Mouse (Mus musculus) neural tube, embryonic 10.5 days (tissue): ENCODE measurements around the gene Lmbr1l.
"Not testable (repeated sequence)": the region's sequence is repeated elsewhere in the genome, so short reads cannot be mapped to it uniquely, and the experiment has no call there.

Source experiments
- DNase-seq: peaks from one replicate; pipeline ENCODE4 v3.0.0-alpha.2; 2017; ENCODE audit warnings: low spot score; ENCODE audit errors: extremely low spot score

Lmbr1l gene

DNA sequence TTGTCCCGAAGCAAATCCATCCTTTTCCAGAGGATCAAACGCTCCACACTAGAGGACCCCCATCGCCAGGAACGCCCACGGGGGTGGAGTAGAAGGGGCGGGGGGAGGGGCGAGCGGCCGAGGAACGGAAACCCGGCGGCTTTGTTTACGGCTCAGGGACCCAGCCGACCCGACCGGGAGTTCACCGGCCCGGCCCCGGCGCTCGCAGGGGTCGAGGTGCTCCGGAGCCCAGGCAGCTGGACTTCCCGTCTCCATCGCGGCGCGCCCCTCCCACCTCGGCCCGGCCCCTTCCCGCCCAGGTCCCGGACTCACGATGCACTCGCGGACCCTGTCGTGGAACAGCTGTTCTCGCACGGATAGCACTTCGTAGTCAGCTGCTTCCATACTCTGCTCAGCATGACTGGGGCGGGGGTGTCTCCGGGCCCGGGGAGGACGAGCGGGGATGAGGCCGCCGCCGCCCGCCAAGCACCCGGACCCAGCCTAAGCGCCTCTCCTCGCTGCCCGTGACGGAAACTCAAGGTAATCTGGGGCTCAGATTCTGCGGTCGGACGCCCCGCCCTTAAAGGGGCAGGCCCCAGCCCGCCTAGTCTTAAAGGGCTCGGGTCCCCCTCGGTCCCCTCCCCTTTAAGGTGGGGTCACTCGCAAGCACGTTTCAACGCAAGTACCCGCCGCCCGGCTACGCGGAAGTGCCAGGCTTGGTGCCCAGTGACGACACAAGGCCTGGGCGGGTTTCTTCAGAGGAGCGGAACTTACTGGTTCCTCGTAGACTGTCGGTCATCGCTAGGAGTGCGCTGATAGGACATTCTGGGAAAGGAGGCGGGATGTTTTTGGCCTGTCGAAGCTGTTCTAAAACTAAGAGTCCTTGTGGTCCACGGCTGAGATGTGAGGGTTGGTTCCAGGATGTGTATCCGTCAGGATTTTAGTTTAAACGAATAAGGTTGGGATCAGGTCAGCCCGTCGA is at the start of gene Lmbr1l:
Lmbr1l (minus strand) TSS at position 694 of the 961 bp plus-strand sequence.
- peak; percentile 98 for DNase-seq

DNA sequence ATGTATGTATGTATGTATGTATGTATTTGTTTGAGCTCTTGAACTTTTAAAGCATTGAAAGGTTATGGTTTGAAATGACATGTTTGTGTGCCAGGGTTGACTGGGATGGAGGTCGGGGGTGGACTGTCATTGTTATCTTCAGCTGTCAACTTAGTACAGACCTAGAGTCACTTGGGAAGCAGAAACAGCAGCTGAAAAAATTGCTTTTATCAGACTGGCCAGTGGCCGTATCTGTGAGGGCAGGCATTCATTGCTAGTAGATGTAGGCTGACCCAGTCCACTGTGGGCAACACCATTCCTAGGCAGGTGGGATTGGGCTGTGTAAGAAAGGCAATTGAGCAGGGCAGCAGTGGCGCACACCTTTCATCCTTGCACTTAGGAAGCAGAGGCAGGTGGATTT is 41.5 kb upstream of the Lmbr1l start:
- DNase-seq: no peak

DNA sequence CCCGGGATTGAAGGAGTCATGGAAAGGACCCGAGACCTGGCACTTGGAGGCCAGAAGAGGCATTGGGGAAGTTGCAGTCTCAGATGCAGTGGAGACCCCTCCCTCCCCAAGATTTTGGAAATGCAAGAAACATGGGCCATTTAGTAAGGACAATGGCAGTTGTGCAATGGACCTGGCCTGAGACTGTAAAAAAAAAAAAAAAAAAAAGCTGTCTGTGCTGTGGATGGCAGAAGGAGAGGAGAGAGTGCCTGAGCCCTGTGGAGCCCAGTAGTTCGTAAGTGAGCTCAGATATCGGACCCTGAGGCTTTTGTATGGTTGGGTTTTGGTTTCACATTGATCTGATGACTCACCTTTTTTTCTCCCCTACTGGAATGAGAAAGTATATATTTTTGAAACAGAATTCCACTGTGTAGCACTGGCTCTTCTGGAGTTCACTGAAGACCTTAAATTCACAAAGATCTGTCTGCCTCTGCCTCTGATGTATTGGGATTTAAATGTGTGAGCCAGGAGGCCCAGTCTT is 40.9 kb upstream of the Lmbr1l start:
- no peak for DNase-seq

DNA sequence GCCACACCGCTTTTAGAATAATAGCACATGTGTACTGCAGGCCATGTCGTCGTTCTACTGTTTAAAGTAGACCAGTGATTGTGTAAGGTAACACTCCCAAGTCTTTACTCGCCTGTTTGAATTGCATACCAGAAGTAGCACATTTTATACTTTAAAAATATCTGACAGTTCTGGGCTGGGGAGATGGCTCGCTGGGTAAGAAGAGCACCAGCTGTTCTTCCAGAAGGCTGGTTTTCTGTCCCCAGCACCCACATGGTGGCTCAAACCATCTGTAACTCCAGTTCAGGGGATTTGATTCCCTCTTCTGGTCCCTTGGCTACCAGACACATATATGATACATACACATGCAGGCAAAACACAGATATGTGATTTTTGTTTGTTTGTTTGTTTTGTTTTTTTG is 39.4 kb upstream of the Lmbr1l start:
- DNase-seq: no peak

DNA sequence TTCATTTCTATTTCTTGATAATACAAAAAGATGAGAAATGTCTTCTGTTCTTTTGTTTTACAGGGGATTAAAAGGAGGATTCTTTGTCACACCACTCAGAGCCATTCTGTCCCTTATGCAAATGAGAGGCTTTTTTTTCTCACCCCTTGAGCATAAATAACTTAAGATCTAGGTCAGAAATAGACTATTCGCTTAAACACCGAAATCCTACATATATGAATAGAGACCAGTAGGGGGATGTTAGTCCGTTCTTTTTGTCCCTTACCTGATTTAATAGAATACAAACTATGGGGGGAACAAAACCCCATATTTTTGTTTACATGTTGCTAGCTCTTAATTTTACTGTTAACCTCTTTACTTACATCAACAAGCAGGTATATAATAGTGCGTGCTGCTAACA is 38.0 kb upstream of the Lmbr1l start:
- DNase-seq: no peak

DNA sequence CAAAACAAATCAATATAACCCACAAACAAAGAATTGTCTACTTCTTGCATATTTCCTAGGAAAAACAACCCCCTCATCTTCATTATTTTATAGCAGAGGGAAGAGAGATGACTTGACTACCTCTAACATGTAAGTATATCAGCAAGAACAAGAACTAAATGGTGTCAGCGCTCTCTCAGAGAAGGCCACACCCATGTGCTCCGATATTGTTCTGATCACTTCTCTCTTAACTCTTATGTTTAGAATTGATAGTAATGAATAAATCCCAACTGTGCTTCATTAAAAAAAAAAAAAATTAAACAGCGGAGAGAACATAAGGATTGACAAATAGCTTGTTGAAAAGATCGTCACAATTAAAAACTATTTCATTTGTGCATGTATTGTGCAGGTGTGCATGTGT is 37.3 kb upstream of the Lmbr1l start:
- no peak for DNase-seq

DNA sequence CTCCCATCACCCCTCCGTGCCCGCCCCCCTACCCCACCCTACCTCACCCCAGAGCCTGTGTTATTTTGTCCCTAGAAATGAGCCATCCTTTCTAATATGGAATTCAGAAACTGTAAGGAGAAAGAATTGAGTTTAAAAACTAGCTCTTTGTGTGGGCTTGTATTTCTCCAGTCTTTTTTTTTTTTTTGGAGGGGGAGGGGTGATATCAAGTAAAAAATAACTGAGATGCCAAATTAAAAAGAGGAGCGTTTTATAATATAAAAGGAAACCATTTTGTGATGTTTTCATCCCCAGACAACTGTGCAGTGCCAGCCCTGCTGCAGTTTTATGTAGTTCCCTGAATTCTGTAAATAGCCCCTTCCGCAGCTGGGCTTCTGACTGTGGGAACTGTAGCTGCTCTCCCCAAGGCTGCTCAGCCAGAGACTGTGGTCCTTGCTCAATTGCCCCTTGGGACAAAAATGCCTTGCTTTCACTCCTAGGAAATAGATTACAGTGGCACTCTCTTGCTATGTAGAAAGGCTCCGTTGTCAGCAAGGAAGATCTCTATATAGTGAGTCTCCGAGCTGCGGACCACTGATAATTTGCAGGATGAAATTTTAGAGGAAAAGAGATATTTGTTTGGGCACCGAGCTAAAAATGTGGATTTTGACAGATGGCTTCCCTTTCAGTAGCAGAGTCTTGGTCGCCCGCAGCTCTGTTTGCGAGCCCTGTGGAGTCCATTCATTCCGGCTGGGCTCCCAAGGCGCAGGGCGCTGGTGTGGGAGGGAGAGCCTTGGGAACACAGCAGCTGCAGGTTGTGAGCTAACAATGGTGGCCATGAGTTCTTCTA is 36.6 kb upstream of the Lmbr1l start:
- DNase-seq: peak; percentile 65

DNA sequence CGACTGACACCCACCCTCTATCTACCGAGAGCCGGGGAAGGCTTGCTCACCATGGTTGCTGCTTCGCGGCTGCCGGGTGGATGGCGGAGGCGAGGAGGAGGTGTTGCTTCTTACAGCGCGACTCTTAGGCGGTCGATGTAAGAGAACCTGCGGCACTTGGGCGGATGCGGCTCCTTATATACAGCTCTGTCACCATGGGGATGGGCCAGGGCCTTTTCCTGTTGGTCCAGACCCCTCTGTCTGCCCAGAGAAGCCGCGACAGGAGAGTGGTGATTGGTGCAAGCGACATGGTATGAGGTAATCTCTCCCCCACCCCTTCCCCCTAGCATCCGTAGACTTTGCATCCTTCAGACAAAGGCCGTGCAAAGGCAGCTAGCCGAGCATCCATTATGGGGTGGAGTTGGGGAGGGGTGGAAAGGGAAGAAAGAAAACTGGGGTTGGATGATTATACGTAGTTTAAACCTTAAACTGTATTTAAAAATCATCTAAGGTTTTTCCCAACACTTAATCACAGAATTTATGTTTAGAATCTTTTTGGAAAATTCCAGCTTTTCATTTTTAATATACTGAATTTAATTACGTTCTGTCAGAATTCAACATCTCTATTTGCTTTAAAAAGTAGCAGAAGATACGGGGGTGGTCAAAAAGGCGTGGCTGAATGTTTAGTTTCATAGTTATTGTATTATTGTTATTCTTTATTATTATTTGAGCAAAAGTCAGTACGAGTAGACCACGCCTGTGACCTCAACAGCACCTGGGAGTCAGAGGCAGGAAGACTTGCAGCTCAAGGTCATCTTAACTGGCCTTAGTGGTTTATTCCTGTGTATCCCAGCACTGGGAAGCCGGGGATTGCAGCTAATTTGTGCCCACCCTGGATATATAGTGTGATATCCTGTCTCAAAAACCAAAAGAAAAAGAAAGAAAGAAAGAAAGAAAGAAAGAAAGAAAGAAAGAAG is 35.6 kb upstream of the Lmbr1l start, which contains the start of the genes Gm49450 and Tuba1a:
Gm49450 (minus strand) TSS at position 151 of the 956 bp plus-strand sequence.
Tuba1a (minus strand) TSS at position 303 of the 956 bp plus-strand sequence.
- DNase-seq: peak; percentile 98

DNA sequence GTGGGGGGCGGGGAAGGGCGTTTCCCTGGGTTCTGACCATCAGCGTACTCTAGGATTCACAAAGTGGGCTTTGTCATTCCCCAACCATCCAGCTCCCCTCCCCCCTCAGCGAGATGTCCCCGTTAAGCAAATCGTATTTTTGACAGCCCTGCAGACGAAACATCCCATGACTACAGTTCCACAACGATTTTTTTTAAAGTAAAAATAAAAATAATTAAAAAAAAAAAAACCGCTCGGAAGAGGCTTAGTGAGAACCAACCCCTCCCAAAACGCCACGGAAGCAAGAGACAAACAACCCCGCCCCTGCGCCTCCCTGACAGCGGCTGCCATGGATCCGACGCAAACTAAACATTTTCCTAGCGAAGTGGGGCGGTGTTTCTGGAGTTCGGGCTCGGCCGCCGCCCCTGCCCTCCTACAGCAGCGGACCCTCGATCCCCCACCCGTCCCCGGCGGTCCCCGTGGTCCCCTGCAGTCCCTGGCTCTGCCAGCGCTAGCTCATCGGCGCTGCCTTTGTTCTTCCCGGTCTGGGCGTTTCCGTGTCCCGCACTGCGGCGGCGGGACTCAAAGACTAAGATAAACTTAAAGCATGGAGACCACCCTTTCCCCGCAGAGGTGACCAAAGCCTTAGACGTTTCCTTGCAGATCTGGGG is 34.8 kb upstream of the Lmbr1l start:
- DNase-seq: no peak

DNA sequence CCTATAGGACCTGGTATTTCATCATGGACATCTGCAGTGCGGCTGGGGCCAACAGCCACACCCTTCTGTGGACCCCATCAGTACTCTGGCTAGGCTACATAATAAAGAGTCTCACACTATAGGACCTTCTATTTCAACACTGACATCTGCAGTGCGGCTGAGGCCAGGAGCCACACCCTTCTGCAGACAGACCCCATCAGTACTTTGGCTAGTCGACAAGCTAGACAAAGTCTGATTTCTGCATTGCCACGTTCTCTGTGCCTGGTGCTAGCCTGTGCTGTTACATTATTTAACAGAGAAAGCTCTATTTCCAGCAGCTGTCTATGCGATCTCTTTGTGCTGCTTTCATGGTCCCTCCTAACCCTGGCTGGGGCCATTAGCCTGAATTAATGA is 34.0 kb upstream of the Lmbr1l start:
- DNase-seq: peak; percentile 41

DNA sequence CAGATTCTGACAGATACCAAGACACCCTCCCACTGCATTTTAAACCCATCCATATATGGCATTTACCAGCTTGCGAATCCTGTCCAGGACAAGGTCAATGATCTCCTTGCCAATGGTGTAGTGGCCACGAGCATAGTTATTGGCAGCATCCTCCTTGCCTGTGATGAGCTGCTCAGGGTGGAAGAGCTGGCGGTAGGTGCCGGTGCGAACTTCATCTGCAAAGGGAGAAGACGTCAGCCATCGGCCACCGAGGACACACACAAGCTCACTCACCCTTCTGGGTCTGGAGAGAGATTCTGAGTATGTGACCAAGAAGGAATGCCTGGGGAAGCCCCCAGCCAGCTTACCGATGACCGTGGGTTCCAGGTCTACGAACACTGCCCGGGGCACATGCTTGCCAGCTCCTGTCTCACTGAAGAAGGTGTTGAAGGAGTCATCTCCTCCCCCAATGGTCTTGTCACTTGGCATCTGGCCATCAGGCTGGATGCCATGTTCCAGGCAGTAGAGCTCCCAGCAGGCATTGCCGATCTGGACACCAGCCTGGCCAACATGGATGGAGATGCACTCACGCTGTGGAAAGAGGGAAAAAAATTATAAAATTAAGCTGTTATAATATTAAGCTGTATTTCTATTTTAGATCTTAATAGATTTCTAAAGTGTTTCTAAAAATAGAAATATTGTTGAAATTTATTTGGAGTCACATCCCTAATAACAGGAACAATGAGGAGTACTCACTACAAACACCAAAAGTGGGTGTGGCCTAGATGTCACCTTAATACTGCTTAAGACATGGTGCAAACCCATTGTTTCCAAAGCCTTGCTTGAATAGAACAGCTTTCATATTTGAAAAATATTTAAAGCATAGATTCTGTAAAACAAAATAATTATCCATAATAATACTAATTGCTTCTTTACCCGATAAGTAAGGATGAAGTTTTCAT is 33.4 kb upstream of the Lmbr1l start:
- DNase-seq: not testable (repeated sequence)

DNA sequence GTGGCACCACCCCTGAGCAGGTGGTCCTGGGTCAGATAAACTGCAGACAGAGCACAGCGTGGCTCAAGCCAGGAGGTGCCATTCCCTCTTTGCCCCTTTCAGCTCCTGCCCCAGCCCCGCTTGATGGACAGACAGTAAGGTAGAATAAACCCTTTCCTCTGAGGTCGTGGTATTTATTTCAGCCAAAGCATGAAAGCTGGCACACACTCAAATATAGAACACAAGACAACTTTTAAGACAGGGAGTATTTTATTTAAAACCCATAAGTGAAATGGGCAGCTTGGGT is 31.5 kb upstream of the Lmbr1l start:
- no peak for DNase-seq

DNA sequence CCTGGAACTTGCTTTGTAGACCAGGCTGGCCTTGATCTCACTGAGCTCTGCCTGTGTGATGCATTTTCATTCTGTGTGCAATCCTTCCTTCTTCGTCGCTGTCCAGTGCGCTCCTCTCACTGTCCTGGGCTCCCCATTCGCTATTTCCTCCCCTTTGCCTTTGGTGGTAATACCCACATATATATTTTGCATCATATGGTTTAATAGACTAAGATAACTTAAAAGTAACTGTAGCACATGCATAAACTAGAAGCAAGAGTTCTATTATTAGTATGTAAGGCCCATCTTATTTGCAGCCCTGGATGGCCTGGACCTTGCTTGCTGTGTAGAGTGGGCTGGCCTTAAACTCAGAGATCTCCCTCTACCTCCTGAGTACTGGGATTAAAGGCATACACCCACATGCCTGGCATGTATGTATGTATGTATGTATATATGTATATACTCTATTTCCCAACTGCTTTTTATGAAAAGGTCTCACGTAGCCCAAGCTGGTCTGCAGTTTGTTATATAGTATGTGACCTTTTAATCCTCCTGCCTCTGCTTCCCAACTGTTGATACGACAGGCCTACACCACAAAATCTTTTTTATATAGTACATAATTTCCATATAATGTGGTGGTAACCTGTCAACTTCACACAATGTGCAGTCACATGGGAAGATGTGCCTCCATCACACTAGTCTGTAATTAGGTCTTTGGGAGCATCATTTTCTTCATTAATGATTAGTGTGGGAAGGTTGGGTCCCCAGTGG is 31.0 kb upstream of the Lmbr1l start:
- no peak for DNase-seq

DNA sequence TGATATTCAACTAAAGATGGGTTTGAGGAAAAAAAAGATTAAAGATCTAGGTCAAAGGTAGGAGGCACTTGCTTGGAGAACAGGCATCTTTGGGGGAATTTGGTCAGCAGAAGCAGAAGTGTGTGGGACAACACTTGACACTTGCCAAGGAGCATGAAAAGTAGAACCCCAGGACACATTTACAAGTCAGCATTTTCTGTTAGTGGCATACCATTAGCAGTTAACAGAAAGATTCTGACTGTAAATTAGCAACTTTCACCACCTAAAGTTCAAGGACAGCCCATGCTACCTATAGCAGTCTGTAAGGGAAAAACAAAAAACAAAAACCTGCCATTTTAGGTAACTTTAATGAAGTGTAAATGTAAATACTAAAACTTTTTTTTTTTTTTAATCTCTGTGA is 30.4 kb upstream of the Lmbr1l start:
- DNase-seq: no peak

DNA sequence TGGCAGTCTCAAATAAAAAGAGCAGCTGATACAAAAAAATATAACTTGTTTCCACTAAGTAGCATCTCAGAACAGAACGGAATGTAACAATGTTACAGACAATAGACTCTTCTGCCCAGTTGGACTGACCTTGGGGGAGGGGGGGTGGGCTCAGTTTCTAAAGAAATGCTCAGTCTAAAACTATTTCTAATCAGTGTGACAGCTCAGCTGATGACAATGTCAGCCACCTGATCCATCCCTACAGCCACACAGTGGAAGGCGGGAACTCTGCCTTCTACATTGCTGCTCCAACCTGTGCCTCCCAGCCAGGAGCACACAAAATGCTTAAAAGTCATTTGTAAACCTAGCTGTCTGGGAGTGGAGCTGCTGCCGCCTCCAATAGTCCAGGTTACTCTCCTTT is 29.9 kb upstream of the Lmbr1l start:
- no peak for DNase-seq

DNA sequence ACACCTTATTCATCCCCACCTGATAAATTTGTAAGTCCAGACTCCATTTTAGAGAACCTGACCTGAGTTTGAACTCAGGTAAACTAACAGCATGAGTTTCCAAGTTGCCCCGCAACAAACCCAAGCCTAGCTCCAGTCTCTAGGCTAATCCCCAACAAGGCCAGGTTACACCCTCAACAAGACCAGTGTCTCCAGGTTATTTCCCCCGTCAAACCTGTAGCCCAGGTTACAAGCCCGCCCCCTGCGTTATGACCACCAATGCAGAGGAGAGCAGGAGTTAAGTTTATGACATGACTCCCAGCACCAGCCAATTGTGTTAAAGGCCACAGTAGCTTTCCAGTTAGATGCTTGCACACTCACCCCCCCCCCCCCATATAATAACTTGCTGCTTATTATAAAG is 25.1 kb upstream of the Lmbr1l start:
- no peak for DNase-seq

DNA sequence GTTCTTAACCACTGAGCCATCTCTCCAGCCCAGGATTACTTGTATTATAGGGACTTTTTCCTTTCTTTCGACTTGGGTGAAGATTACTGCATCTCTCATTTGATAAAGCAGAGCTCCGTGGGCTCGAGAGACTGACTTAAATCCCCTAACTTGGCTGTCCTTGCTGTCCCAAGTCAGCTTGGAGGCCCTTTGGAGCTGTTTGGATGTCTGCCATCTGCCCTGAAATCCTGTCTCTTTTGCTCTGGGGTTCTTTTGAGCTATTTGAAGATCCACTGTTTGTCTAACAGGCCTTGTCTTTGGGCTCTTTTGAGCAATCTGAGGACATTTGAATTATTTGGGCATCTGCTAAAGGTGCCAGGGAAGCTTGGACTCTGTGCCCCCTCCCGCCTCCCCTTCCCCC is 24.1 kb upstream of the Lmbr1l start:
- DNase-seq: no peak

DNA sequence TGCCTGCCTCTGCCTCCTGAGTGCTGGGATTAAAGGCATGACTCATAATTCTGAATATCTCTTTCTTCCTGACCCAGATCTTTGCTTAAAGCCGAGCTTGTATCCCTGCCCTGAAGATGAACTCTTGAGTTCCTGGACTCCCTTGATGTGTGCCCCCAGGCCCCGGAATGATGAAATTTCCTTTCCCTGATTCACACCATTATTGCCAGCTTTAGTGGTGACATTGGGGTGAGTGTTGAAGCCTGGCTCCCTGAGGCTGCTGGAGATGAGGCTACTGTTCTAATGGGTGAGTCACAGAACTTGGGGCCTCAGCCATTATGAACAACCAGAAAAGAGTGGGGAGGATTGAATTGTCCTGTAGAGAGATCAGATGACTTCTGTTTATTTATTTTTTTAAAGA is 23.5 kb upstream of the Lmbr1l start:
- no peak for DNase-seq

DNA sequence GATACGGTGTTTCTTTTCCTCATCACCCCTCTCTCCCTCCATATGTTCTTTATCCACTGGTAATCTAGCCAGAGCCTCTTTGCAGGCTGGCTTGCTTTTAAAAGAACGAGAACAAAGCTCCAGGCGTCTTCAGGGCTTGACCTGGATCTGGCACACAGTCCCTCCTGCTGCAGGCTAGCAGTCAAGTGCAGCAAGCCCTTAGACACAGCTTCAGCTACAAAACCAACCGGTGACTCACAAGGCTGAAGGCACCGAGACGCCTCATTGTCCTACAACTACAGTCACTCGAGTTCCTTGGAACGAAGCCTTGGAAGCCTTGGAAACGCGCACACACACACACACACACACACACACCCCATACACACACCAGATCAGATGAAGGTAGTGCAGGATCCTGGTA is 22.8 kb upstream of the Lmbr1l start:
- no peak for DNase-seq
